Mouse (Mus musculus) hindlimb bud, embryonic 11.5 days (tissue): ENCODE data around the gene Gtpbp6.
A peak's percentile ranks its signal among the peaks of the same experiment; 100 is the strongest.
"Not testable (repeated sequence)": the region's sequence is repeated elsewhere in the genome, so short reads cannot be mapped to it uniquely, and the experiment has no call there.

Experiments used
- DNase-seq: peaks from one replicate; pipeline ENCODE4 v3.0.0-alpha.2; 2012; ENCODE audit warnings: low read depth, low spot score; ENCODE audit errors: extremely low spot score

The Gtpbp6 gene

DNA sequence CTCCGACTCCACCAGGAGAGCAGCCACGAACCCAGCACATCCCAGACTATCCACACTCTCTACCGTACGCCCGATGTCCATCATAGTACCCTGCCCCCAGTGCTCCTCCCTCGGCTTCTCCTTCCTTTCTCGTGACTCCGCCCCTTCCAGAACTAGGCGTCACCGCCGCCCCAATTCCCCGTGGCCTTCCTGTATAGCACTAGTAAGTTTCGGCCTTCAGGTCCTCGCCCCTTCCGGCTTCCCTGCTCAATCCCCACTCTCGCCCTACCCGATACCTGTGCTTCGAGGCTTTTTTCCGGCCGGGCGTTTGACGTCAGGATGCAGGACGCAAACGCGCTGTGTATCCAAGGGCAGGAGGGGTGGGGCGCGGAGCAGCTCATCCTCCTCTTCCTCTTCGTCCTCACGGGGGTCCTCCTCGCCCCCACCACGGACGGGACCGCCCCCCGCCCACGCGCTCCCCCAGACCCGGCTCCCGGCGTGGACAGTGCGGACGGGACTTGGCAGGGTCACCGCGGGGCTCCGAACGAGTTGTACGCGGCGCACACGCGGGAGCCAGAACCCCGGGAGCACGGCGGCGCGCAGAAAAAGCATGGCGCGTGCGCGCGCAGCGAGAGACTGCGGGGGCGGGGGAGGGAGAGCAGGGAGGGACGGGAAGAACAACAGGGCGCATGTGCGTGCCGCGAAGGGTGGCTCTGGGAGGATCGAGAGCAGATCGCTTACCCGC is at the start of gene Gtpbp6:
Gene Gtpbp6 (minus strand): TSS at position 617 of the 724 bp plus-strand sequence.
- peak; percentile 77 for DNase-seq

DNA sequence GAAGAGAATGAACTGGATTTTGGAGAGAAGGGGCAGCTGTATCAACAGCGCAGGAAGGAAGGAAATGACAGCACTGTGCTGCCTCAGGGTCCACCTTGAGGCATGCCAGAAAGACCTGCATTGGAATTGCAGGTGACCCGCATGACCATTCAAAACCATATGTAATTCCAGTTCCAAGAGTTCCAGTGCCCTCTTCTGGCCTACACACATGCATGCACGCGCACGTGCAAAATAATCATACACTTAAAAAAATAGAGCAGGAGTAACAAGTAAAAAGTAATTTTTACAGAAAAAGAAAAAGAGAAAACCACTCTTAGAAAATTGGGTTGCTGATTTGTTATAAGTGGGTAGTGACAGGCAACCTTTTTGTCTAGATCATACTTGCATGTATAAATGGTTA is 35.0 kb upstream of the Gtpbp6 start:
- no peak for DNase-seq

DNA sequence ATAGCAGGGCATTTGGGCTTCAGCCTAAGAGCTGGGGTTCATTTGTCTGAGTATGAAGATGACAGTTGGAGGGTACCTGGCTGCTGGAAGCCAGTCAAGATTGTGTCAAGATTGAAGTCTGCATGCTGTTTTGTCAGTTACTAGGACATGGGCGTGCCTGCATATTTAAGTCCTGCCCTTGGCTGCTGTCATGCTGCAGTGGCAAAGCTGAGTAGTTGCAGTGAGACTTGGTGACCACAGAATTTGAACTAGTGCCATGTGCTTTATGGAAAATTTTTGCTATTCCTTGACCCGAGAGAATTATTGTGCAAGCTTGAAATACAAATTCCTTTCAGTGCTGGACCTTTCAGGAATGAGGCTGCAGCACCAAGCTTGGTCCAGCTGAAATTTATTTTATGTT is 34.3 kb upstream of the Gtpbp6 start:
- no peak for DNase-seq

DNA sequence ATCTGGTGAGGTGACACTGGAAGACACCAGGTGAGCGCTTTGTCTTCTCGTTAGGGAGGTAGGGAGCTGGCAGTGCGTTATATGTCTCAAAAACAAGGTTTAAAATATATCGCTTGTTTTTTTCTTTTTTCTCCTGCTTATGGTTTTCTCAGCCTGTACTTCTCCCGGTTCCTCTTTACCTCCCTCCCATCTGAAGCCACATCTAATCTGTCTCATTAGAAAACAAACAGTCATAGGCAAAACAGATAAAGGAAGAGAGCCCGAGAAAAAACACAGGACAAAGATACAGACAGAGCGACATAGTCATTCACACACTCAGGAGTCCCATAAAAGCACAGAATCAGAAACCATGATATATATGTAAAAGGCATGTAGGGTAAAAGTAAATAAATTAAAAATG is 32.4 kb upstream of the Gtpbp6 start:
- no peak for DNase-seq

DNA sequence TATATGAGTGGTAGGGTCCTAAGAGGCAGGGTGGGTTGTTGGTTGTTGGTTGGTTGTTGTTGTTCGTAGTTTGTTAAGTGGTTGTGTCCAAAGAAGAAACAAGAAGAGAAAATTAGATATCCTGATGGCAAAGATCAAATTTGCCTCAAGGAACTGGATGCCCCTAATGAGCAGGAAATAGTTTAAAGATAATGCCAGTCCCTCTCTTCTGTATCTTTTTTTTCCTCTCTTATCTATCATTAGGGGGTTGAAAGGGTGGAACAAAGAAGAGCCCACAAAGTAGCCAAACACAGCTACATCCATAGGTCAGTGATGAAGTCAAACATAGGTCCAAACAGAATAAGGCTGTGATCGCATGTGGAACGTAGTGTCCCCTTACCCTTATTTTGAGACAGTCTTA is 31.3 kb upstream of the Gtpbp6 start:
- no peak for DNase-seq

DNA sequence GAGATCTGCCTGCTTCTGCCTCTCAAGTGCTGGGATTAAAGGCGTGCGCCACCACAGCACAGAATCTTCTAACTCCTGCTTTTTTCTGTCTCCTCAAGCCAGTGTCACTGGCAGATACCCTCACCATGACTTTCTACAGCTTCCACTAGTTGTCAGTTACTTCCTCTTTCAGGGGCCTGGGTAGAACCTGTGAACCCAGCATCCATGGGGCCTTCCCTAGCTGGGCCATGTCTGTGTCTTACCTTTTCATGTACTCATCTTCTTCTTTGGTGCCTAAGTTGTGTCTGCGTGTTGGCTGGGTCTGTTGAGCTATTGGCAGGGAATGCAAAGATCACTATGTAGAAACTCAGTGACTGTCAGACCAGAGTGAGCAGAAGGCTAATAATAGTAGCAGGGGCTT is 29.8 kb upstream of the Gtpbp6 start:
- DNase-seq: no peak

DNA sequence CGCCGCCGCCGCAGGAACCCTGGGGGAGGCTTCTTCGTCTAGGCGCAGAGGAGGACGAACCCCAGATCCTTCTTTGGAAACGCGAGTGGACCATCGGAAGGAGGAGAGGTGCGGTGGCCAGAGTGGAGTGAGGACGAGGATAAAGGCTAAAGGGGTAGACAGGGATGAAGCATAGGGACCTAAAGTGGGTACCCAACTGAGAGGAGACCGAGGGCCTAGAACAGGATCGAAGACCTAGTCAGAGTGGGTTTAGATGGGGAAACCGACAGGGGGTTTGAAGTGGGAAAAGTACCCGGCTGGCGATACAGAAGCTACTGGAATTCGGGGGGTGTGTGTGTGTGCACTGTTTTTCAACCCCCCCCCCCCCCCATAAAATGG is 28.1 kb upstream of the Gtpbp6 start:
- DNase-seq: no peak

DNA sequence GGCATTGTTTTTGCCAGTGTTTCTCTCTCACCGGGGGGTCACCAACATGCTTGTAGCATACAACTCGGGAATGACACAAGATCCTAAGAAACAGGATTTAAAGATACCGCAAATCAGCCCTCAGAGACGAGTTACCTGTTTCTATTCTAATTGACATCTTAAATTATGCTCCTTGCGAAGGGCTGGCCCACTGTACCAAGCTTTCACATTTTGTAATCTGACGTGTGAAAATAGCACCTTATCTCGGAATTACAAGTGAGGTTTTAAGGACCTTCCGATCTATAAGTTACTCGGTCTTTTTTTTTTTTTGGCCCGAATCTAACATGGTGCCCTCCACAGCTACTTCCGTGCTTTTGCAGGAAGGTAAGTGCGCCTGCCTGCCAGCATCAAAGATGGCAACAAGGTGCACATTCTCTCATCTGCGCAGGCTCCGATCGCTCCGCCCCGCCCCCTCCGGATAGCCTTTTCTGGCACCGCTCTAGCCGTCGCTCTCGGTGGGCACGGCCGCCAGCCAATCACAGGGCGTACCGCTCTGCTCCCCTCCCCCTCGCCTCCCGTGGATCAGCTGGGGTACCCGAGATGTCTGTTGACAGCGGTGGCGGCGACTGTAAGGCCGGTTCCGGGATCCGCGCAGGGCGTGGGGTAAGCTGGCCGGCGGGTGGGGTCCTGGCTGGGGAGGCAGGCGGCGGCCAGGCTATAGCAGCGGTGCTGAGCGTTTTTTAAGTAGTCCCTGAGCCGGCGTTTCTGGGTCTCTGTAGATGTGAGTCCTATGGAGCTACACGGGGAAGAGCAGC is 27.5 kb upstream of the Gtpbp6 start, which contains the start of gene Chfr:
Gene Chfr (plus strand): TSS at position 550 of the 794 bp plus-strand sequence.
- peak; percentile 86 for DNase-seq

DNA sequence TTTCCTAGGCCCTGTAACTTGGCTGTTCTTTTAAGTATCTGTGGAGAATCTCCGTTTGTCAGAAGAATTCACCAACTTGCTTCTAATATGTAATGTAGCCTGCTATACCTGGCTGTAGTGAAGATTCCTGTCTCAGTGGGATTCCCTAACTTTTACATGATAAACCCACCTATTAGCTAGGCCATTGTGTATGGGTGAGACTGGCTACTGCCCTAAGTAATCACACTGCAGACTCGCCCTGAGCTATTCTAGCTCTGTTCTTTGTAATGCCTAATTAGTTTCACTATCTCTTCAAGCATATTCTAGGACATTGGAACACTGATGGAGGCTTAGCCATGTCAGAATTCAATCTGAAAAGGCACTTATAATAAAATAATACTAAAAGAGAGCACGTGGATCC is 14.4 kb upstream of the Gtpbp6 start:
- DNase-seq: not testable (repeated sequence)

DNA sequence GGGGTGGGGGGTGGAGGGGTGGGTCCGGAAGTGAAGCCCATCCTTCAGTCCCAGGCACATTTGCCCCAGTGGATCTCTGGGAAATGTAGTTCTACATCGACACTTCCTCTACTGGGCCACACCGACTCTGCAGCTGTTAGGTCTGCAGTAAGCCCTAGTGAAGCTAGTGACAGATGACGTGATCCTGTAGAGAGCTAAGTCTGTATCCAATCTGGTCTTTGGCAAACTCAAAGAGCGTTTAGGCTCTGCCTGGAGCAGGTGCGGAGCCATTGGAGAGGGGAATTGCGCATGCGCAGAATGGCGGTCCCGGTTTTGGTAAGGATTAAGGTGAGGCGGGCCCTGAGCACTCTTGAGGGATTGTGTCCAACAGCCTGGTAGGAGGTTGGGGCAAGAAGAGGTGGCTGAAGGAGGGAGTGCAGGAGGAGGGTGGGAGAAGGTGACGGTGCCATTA is 2.0 kb upstream of the Gtpbp6 start, which contains the start of gene Zfp605:
Gene Zfp605 (plus strand): TSS at position 102 of the 451 bp plus-strand sequence.
- DNase-seq: peak; percentile 79

DNA sequence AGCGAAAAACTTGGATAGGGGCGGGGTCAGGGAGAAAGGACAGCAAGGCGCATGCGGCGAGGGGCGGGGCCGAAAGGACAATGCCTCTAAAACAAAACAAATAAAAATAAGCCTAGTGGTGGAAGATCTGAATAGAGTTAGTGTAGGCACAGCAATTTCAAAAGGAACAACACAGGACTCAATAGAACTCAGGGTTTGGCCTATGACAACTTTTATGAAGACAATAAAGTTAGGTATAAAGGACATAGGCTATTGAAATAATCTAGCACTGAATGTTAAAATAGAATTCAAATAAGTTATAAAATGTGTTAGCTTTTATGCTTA is 270 bp upstream of the Gtpbp6 start:
- DNase-seq: peak; percentile 77

DNA sequence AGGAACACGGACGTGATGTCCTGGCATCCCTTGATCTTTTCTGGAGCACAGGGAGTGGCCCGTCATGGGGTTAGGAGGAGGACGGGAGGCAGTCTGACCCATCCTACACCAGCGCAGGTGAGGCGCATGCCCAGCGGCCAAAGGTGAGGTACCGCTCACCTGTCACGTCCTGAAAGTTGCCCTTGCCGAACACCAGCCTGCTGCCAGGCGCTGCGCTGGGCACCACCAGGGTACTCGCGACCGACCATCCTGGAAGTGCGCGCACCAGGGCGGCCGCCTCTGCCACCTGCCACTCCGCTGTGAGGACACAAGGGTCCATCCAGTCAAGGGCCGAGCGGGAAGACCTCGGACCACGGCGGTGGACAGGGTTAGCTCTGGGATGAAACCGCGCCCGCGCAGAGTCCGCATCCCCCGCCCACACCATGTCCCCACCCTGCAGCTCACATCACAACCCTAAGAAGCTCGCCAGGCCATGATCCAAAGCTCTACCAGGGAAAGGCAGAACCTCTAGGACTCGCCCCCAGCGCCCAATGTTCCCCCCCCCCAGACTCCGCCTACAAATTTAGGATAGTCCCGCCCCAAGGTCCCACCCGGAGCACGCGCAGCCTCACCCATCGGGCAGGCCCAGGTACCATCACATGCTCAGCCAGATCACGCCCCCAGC is 964 bp downstream of the Gtpbp6 start:
- no peak for DNase-seq

DNA sequence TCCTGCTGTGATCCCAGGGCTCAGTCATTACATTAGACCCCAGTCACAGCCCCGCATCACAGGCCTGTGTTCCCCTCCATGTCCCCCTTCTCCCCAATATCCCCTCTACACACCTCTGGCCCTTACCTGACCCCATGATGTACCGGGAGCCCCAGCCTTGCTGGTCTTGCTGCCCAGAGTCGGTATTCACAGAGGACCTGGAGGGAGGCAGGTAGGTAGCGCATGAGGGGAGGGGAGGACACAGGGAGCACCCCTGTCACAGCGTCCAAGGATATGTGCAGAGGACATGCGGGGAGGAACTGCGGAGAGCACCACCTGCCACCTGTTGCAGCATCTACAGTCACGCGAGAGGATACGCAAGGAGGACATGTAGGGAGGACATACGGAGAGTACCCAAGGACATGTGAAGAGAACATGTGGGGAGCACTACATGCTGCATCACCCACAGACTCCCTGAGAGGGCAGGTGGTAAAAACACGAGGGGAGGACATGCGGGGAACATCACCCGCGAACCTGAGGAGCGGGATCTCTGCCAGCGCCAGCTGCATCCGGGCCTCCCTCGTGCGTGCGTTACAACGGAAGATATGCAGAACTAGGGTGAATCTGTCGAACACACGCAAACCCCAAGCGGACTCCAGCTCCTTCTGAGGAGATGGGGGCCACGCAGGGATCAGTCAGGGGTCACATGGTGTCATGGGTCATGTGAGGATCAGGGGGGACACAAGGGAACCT is 1.7 kb downstream of the Gtpbp6 start:
- no peak for DNase-seq

DNA sequence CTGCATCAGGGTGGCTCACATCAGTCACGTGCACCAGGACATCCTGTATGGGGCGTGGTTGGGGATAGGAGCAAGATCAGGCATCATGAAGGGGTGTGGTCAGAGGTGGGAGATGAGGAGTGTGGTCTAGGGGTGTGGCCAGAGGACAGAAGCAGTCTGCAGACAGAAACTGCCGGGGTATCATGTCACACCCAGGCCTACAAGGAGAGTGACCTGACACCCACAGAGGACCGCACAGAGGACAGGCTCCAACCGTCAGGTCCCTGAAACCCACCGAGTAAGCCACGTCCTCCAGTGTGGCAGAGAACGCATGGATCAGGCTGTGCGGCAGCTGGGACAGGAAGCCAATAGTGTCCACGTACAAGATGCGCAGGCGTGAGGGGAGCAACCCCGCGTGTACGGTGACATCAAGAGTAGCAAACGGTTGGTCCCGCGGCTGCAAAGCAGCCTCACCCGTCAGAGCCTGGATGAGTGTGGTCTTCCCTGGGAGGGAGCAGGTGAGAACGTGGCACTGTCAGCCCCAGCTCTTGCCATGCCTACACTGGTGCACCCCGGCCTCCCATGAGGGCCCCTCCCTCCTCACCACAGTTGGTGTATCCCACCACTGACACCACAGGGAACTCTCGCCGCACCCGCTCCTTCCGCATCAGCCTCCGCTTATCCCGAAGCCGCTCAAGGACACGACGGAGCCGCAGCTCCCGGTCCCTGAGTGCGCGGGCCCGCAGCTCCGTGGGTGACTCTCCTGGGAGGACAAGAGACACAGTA is 3.2 kb downstream of the Gtpbp6 start:
- no peak for DNase-seq

DNA sequence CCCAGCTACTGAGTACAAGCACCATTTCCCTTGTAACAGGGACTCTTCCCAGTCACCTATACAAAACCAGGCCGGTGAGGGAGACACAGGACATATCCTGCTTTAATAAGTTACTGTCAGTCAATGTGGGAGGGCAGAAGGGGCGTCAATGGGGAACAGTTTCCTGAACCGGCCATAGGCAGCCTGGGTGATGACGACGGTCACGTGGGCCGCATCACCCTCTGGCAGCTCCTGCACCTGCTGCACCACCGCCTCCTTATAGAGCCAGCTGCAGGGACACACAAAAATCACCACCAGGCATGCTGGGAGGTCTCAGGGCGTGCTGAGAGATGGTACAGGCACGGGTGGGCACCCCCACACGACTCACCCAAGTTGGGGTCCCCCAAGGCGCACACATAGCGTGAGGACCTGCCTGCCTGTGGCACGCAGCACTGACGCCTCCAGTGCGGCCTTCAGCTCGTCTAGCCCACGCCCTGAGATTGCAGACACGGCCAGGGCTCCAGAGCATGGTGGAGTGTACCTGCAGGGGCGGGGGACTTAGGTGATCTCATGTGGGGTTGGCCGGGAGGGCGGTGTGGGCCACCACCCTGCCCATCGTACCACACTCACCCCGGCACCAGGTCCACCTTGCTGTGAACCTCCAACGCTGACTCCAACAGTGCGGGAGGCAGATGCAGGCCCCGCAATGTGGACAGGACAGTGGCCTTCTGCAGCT is 3.9 kb downstream of the Gtpbp6 start:
- DNase-seq: no peak

DNA sequence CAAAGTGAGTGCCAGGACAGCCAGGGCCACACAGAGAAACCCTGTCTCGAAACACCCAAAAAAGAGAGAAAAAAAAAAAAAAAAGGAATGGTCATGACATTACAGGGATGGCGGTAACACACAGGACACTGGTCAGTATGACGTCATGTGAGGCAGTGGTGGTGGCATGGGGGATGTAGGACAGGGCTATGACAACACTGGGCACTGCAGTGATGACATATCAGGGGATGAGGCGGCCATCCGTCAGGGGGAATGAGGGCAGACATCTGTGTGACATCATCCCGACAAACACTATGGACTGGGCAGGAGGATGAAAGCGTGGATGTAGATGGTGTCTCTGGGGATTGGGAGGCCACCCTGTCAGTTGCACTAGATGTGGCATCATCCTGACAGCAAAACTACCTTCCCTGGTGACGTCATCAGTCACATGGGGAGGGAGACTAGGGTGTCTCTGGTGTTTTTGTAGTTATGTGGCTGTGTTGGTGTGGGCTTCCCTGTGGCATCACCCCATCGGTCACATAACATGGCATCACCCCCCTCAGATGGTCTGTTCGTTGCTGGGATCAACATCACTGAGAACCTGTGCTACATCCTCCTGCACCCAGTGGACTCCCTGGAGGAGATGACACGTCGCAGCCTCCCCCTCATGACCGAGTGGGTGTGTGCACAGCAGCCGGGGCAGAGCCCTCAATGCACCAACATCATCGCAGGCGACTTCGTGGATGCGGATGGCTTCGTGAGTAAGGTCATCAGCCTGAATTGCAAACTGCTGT is 5.0 kb downstream of the Gtpbp6 start:
- DNase-seq: no peak

DNA sequence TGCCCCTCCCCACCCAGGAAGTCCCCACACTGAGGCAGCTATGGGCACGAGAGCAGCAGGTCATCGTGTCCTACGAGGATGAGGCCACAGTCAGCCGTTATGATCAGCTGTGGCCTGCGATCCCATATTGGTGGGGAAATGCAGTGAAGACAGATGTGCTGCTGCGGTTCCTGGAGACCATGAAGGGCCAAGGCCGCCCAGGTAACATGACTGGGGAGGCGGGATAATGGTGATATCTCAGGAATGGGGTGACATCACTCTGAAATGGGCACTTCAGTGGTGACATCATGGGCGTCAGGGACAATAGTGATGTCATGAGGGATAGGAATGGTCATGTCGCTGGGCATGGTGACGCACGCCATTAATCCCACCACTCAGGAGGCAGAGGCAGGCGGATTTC is 5.6 kb downstream of the Gtpbp6 start:
- DNase-seq: no peak

DNA sequence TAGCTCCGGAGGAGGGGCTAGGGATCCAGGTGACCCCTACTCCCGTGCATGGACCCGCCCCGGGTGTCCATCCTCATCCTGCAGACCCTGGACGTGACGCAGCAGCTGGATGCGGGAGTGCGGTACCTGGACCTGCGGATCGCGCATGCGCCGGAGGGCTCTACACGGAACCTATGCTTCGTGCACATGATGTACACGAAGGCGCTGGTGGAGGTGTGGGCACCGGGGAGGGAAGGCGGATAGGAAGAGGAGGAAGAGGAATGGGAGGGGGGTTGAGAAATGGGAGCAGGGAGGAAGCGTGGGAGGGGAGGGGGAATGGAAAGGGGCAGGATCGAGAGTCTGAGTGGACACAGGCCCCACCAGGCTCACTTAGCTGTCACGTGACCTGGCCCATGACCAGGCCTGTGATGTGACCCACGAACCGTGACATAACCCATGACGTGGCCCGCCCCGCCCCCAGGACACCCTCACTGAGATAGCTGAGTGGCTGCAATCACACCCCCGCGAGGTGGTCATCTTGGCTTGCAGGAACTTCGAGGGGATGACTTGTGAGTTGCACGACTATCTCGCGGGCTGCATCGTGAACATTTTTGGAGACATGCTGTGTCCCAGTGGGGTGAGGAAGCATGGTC is 6.2 kb downstream of the Gtpbp6 start:
- no peak for DNase-seq
